In genomic region chr3:140682794-140683193, GRCm38 (mm10) we compare ENCODE assay signal across 25 mouse cellular contexts.
DNase-seq lines count a peak whose midpoint lies in the region; ATAC-seq and TF ChIP-seq lines count a peak whose summit lies in the region.
"Had no signal": no experiment of that assay in that cellular context is flagged by ENCODE, and none has a peak within 500 bp of the region (broad histone marks: within the 10 kb centered on the region; RNA-seq: fewer than 3 reads in every experiment).

No protein-coding gene starts in this region.

- no peaks in the 10 kb centered on the region for H3K4me1 ChIP-seq in forebrain, postnatal 0 days (ENCODE audit: insufficient read depth)
- H3K4me1 ChIP-seq in forebrain, embryonic 13.5 days, result no peaks in the 10 kb centered on the region
- H3K4me1 ChIP-seq in MEL (ENCODE audit: control insufficient read depth in 1 of 2, insufficient read depth in 2 of 2, low read length in 2 of 2), result no peaks in the 10 kb centered on the region
- H3K4me1 ChIP-seq: embryonic facial prominence, embryonic 15.5 days; limb, embryonic 10.5 days; liver, embryonic 15.5 days; lung, embryonic 15.5 days; neural tube, embryonic 15.5 days had no signal

- no peak overlapping the region for H3K27ac ChIP-seq in forebrain, postnatal 0 days (ENCODE audit: low read depth, low read length)
- no peak overlapping the region for H3K27ac ChIP-seq in forebrain, embryonic 13.5 days
- H3K27ac ChIP-seq in MEL (ENCODE audit: control insufficient read depth, low read depth, low read length), result no peak overlapping the region
- H3K27ac ChIP-seq: embryonic facial prominence, embryonic 15.5 days; limb, embryonic 10.5 days; liver, embryonic 15.5 days; lung, embryonic 15.5 days; neural tube, embryonic 15.5 days had no signal

- intact Hi-C loops in left cerebral cortex, postnatal 10 days (cut with DNase I), result no loop called here
- intact Hi-C loops in heart, postnatal 14 days (cut with DNase I), result no loop called here

- no peak overlapping the region for H3K4me2 ChIP-seq in forebrain, postnatal 0 days (ENCODE audit: low read depth)
- no peak overlapping the region for H3K4me2 ChIP-seq in forebrain, embryonic 13.5 days
- H3K4me2 ChIP-seq: embryonic facial prominence, embryonic 15.5 days; heart, embryonic 11.5 days; liver, embryonic 15.5 days; lung, embryonic 15.5 days; neural tube, embryonic 15.5 days had no signal

- ATAC-seq in forebrain, postnatal 0 days, result no peak
- no peak for ATAC-seq in forebrain, embryonic 13.5 days
- peak; percentile 87 for ATAC-seq in megakaryocyte progenitor cell, adult 5-6 weeks (replicated peaks; ENCODE audit: poor library complexity)

- 50% methylated on average over 3 of the region's 3 CpGs for WGBS in forebrain, postnatal 0 days
- 60% methylated on average over 3 of the region's 3 CpGs for WGBS in forebrain, embryonic 13.5 days

- TF ChIP-seq POLR2A in MEL (IDR thresholded peaks at IDR 0.05; ENCODE audit: control insufficient read depth in 1 of 2, insufficient read depth in 1 of 2, low read depth in 1 of 2, low read length in 2 of 2, poor library complexity in 1 of 2), result no peak

- peak; percentile 91 for TF ChIP-seq RAD21 in MEL (IDR thresholded peaks at IDR 0.05; ENCODE audit: low read depth, low read length)

- H3K36me3 ChIP-seq in forebrain, postnatal 0 days (ENCODE audit: insufficient read depth), result no peaks in the 10 kb centered on the region
- H3K36me3 ChIP-seq in forebrain, embryonic 13.5 days (ENCODE audit: poor library complexity, severe bottlenecking), result no peaks in the 10 kb centered on the region
- no peaks in the 10 kb centered on the region for H3K36me3 ChIP-seq in MEL (ENCODE audit: control insufficient read depth in 1 of 2, insufficient read depth in 2 of 2, low read length in 2 of 2)
- H3K36me3 ChIP-seq: embryonic facial prominence, embryonic 15.5 days; limb, embryonic 10.5 days; liver, embryonic 15.5 days; lung, embryonic 15.5 days; neural tube, embryonic 15.5 days had no signal

- H3K4me3 ChIP-seq in forebrain, postnatal 0 days (ENCODE audit: low read depth, low read length), result no peak overlapping the region
- no peak overlapping the region for H3K4me3 ChIP-seq in forebrain, embryonic 13.5 days
- H3K4me3 ChIP-seq in MEL (ENCODE audit: control insufficient read depth in 1 of 2, insufficient read depth in 1 of 2, low read depth in 2 of 2, low read length in 2 of 2), result no peak overlapping the region
- H3K4me3 ChIP-seq: embryonic facial prominence, embryonic 15.5 days; limb, embryonic 10.5 days; liver, embryonic 15.5 days; lung, embryonic 15.5 days; neural tube, embryonic 15.5 days had no signal

- 0 out of 2 replicates have a peak, but pooled peaks have one; percentile 17 for TF ChIP-seq CTCF in forebrain, postnatal 0 days (IDR thresholded peaks at IDR 0.05; ENCODE audit: low read depth)
- peak in 2 of 3 experiments; percentile 16 to 73; a peak in 2 of 6 replicates for TF ChIP-seq CTCF in MEL (IDR thresholded peaks at IDR 0.05 in 2 of 3, conservative IDR thresholded peaks at IDR 0.05 in 1 of 3; ENCODE audit: control insufficient read depth in 1 of 3, insufficient read depth in 1 of 3, low read depth in 2 of 3, low read length in 3 of 3, poor library complexity in 1 of 3, severe bottlenecking in 1 of 3)

- no peak for TF ChIP-seq EP300 in MEL (IDR thresholded peaks at IDR 0.05; ENCODE audit: low read depth in 1 of 2, low read length in 2 of 2)

- DNase-seq in forebrain, postnatal 0 days, result no peak
- DNase-seq in left cerebral cortex, adult 11 months (ENCODE audit: low spot score), result peak; percentile 1
- no peak for DNase-seq in left cerebral cortex, postnatal 10 days (ENCODE audit: extremely low spot score in 1 of 2, low spot score in 2 of 2)
- peak; percentile 69 for DNase-seq in MEL (ENCODE audit: low read depth, low spot score)
- no peak for DNase-seq in heart, postnatal 14 days
- no peak for DNase-seq in testis, postnatal 10 days (ENCODE audit: low spot score)
- DNase-seq: adrenal gland, postnatal 36 days; B cell, adult 2 months; cerebellum, adult 18-20 months; heart, postnatal 10 days; kidney, adult 18-20 months; kidney, postnatal 10 days; liver; lung, postnatal 36 days; right cerebral cortex, adult 18-20 months; right cerebral cortex, postnatal 4 days; thymus, postnatal 25 days had no signal

- H3K9me3 ChIP-seq in forebrain, postnatal 0 days (ENCODE audit: low read length), result no peaks in the 10 kb centered on the region
- H3K9me3 ChIP-seq in forebrain, embryonic 13.5 days (replicated peaks), result no peaks in the 10 kb centered on the region
- H3K9me3 ChIP-seq in MEL (replicated peaks; ENCODE audit: insufficient read depth, low read length), result no peaks in the 10 kb centered on the region
- H3K9me3 ChIP-seq: embryonic facial prominence, embryonic 15.5 days; limb, embryonic 10.5 days; liver, embryonic 15.5 days; lung, embryonic 15.5 days; neural tube, embryonic 15.5 days had no signal

- H3K27me3 ChIP-seq in forebrain, postnatal 0 days (ENCODE audit: insufficient read depth, low read length), result no peaks in the 10 kb centered on the region
- H3K27me3 ChIP-seq in forebrain, embryonic 13.5 days, result no peaks in the 10 kb centered on the region
- H3K27me3 ChIP-seq in MEL (ENCODE audit: control insufficient read depth in 1 of 2, insufficient read depth in 2 of 2, low read length in 2 of 2), result no peaks in the 10 kb centered on the region
- H3K27me3 ChIP-seq: embryonic facial prominence, embryonic 15.5 days; liver, embryonic 15.5 days; lung, embryonic 15.5 days; neural tube, embryonic 15.5 days had no signal

- no peaks in the 10 kb centered on the region for H3K79me2 ChIP-seq in MEL (ENCODE audit: control insufficient read depth, insufficient read depth, low read length, poor library complexity)

- H3K9ac ChIP-seq in forebrain, postnatal 0 days, result no peak overlapping the region
- no peak overlapping the region for H3K9ac ChIP-seq in forebrain, embryonic 13.5 days
- H3K9ac ChIP-seq in MEL (ENCODE audit: control insufficient read depth, low read depth, low read length, poor library complexity, severe bottlenecking), result no peak overlapping the region
- H3K9ac ChIP-seq: embryonic facial prominence, embryonic 15.5 days; liver, embryonic 15.5 days; lung, embryonic 15.5 days; neural tube, embryonic 15.5 days had no signal

TF ChIP-seq in MEL, 35 proteins besides CTCF, POLR2A, EP300 and RAD21:
- peak; percentile 95 for TF ChIP-seq ZC3H11A (IDR thresholded peaks at IDR 0.05; ENCODE audit: low read depth, low read length)
- no peak for TF ChIP-seq MAFK (IDR thresholded peaks at IDR 0.05; ENCODE audit: borderline replicate concordance, low read depth, low read length)
- no peak for TF ChIP-seq CHD2 (IDR thresholded peaks at IDR 0.05; ENCODE audit: low read length)
- no peak for TF ChIP-seq NRF1 (IDR thresholded peaks at IDR 0.05; ENCODE audit: insufficient read depth, low read depth, low read length, poor library complexity, severe bottlenecking)
- TF ChIP-seq HCFC1 (IDR thresholded peaks at IDR 0.05; ENCODE audit: low read depth, low read length), result no peak
- TF ChIP-seq TAL1 (IDR thresholded peaks at IDR 0.05; ENCODE audit: low read length), result no peak
- TF ChIP-seq ZKSCAN1 (IDR thresholded peaks at IDR 0.05; ENCODE audit: low read depth, low read length), result peak; percentile 93
- TF ChIP-seq SMC3 (IDR thresholded peaks at IDR 0.05; ENCODE audit: low read depth, low read length), result peak; percentile 93
- no peak for TF ChIP-seq ETS1 (IDR thresholded peaks at IDR 0.05; ENCODE audit: low read depth, low read length)

Comparison
In these comparisons a context has a peak if more than half of its experiments do, and no peak if none do; other contexts are left out.
1. DNase-seq: peak in left cerebral cortex, adult 11 months (single experiment) and MEL (single experiment); none in forebrain, postnatal 0 days (single experiment), left cerebral cortex, postnatal 10 days (0 of 2), heart, postnatal 14 days (0 of 2) and testis, postnatal 10 days (single experiment).